Mouse (Mus musculus): ENCODE results near the gene Mrgprg.

GRCm38 (mm10) chr7:143769461-143769860, 2.7 kb upstream of the Mrgprg start:
- TF ChIP-seq CTCF (IDR thresholded peaks at IDR 0.05; ENCODE audit: insufficient read depth, low read depth, low read length) (no peak), POLR2A (IDR thresholded peaks at IDR 0.05; ENCODE audit: insufficient read depth, low read depth, low read length) (no peak)
